ENCODE assay signal across 8 mouse cellular contexts in genomic region chr11:116027756-116028155, GRCm38 (mm10). TPM values are rescaled to one million over a fixed set of nuclear protein-coding genes. Genes with fewer than 3 reads are reported as not detected.
DNase-seq lines count a peak whose midpoint lies in the region; ATAC-seq and TF ChIP-seq lines count a peak whose summit lies in the region.

TSS of gene H3f3b (minus strand) at chr11:116027962.

- DNase-seq in cerebellum, adult 2 months, result no peak
- no peak for DNase-seq in cerebellum, adult 11 months
- DNase-seq in MEL (ENCODE audit: low read depth, low spot score), result no peak
- no peak for DNase-seq in heart, postnatal 4 days
- no peak for DNase-seq in limb, embryonic 14.5 days (ENCODE audit: low spot score)

- 86% methylated on average over 4 of the region's 4 CpGs for WGBS in cerebellum, adult 2 months
- WGBS in forebrain, embryonic 12.5 days, result 81% methylated on average over 4 of the region's 4 CpGs
- 75% methylated on average over 4 of the region's 4 CpGs for WGBS in limb, embryonic 14.5 days
- 83% methylated on average over 4 of the region's 4 CpGs for WGBS in small intestine, adult 2 months

- no peak for TF ChIP-seq CTCF in cerebellum, adult 2 months (IDR thresholded peaks at IDR 0.05; ENCODE audit: borderline replicate concordance, insufficient read depth, low read depth, low read length)
- TF ChIP-seq CTCF in MEL (IDR thresholded peaks at IDR 0.05 in 2 of 3, conservative IDR thresholded peaks at IDR 0.05 in 1 of 3; ENCODE audit: control insufficient read depth in 1 of 3, insufficient read depth in 1 of 3, low read depth in 2 of 3, low read length in 3 of 3, poor library complexity in 1 of 3, severe bottlenecking in 1 of 3), result no peak
- no peak for TF ChIP-seq CTCF in small intestine, adult 2 months (IDR thresholded peaks at IDR 0.05; ENCODE audit: extremely low read depth, insufficient read length, insufficient replicate concordance, low read depth, low read length)

- H3K4me2 ChIP-seq in forebrain, embryonic 12.5 days, result no peak within 1 kb of the TSS
- H3K4me2 ChIP-seq in limb, embryonic 14.5 days (replicated peaks; ENCODE audit: low read depth, low read length, severe bottlenecking), result no peak within 1 kb of the TSS

- no peak for TF ChIP-seq POLR2A in cerebellum, adult 2 months (IDR thresholded peaks at IDR 0.05; ENCODE audit: borderline replicate concordance, insufficient read depth, low read length)
- no peak for TF ChIP-seq POLR2A in MEL (IDR thresholded peaks at IDR 0.05; ENCODE audit: control insufficient read depth in 1 of 2, insufficient read depth in 1 of 2, low read depth in 1 of 2, low read length in 2 of 2, poor library complexity in 1 of 2)
- TF ChIP-seq POLR2A in limb, embryonic 14.5 days (IDR thresholded peaks at IDR 0.05; ENCODE audit: borderline replicate concordance, extremely low read depth, insufficient read depth, insufficient read length), result no peak
- TF ChIP-seq POLR2A in small intestine, adult 2 months (IDR thresholded peaks at IDR 0.05; ENCODE audit: low read depth, low read length), result no peak

- H3K4me1 ChIP-seq in cerebellum, adult 2 months (ENCODE audit: control insufficient read depth, insufficient read depth, low read length), result peaks cover 12% of the 10 kb centered on the region
- peaks cover 11 to 27% of the 10 kb centered on the region in 2 experiments; a peak in 3 of 4 replicates for H3K4me1 ChIP-seq in MEL (ENCODE audit: control insufficient read depth in 1 of 2, insufficient read depth in 2 of 2, low read length in 2 of 2)
- H3K4me1 ChIP-seq in forebrain, embryonic 12.5 days, result peaks cover 19% of the 10 kb centered on the region
- H3K4me1 ChIP-seq in limb, embryonic 14.5 days (ENCODE audit: control insufficient read depth, insufficient read depth, low read length), result peaks cover 8% of the 10 kb centered on the region
- peaks cover 3% of the 10 kb centered on the region; the same call in 1 of the 2 replicates for H3K4me1 ChIP-seq in small intestine, adult 2 months (ENCODE audit: control insufficient read depth, insufficient read depth, insufficient read length, low read length)

- H3K27ac ChIP-seq in cerebellum, adult 2 months (ENCODE audit: insufficient read depth, low read length), result no peak within 1 kb of the TSS
- no peak within 1 kb of the TSS for H3K27ac ChIP-seq in MEL (ENCODE audit: control insufficient read depth, low read depth, low read length)
- H3K27ac ChIP-seq in forebrain, embryonic 12.5 days, result no peak within 1 kb of the TSS
- H3K27ac ChIP-seq in limb, embryonic 14.5 days (replicated peaks; ENCODE audit: low read depth, low read length), result no peak within 1 kb of the TSS
- no peak within 1 kb of the TSS for H3K27ac ChIP-seq in small intestine, adult 2 months (ENCODE audit: insufficient read depth, low read depth, low read length)

- H3K79me2 ChIP-seq in MEL (ENCODE audit: control insufficient read depth, insufficient read depth, low read length, poor library complexity), result peaks cover 36% of the 10 kb centered on the region

- no peak within 1 kb of the TSS for H3K4me3 ChIP-seq in cerebellum, adult 2 months (replicated peaks; ENCODE audit: insufficient read depth, low read depth, low read length)
- no peak within 1 kb of the TSS for H3K4me3 ChIP-seq in MEL (ENCODE audit: control insufficient read depth in 1 of 2, insufficient read depth in 1 of 2, low read depth in 2 of 2, low read length in 2 of 2)
- H3K4me3 ChIP-seq in forebrain, embryonic 12.5 days (replicated peaks), result no peak within 1 kb of the TSS
- H3K4me3 ChIP-seq in limb, embryonic 14.5 days (replicated peaks; ENCODE audit: low read length), result no peak within 1 kb of the TSS
- no peak within 1 kb of the TSS for H3K4me3 ChIP-seq in small intestine, adult 2 months (ENCODE audit: low read depth, low read length)

- ATAC-seq in forebrain, embryonic 12.5 days (ENCODE audit: low FRiP score), result no peak
- ATAC-seq in limb, embryonic 14.5 days (ENCODE audit: low FRiP score, low read depth), result no peak
- no peak for ATAC-seq in frontal cortex, adult (ENCODE audit: low TSS enrichment)

- no peaks in the 10 kb centered on the region for H3K27me3 ChIP-seq in cerebellum, adult 2 months (ENCODE audit: control insufficient read depth, insufficient read depth, low read length)
- no peaks in the 10 kb centered on the region for H3K27me3 ChIP-seq in MEL (ENCODE audit: control insufficient read depth in 1 of 2, insufficient read depth in 2 of 2, low read length in 2 of 2)
- H3K27me3 ChIP-seq in forebrain, embryonic 12.5 days, result no peaks in the 10 kb centered on the region
- no peaks in the 10 kb centered on the region for H3K27me3 ChIP-seq in limb, embryonic 14.5 days (ENCODE audit: control insufficient read depth, insufficient read depth, low read length)
- H3K27me3 ChIP-seq in small intestine, adult 2 months (ENCODE audit: control insufficient read depth, insufficient read depth, low read length), result no peaks in the 10 kb centered on the region

- TF ChIP-seq EP300 in MEL (IDR thresholded peaks at IDR 0.05; ENCODE audit: low read depth in 1 of 2, low read length in 2 of 2), result no peak

- H3K9ac ChIP-seq in MEL (ENCODE audit: control insufficient read depth, low read depth, low read length, poor library complexity, severe bottlenecking), result no peak within 1 kb of the TSS
- no peak within 1 kb of the TSS for H3K9ac ChIP-seq in forebrain, embryonic 12.5 days
- H3K9ac ChIP-seq in limb, embryonic 14.5 days (ENCODE audit: low read depth, low read length, severe bottlenecking), result no peak within 1 kb of the TSS

- H3K36me3 ChIP-seq in MEL (ENCODE audit: control insufficient read depth in 1 of 2, insufficient read depth in 2 of 2, low read length in 2 of 2), result peaks cover 0 to 28% of the 10 kb centered on the region in 2 experiments; a peak in 2 of 4 replicates
- H3K36me3 ChIP-seq in forebrain, embryonic 12.5 days (replicated peaks), result no peaks in the 10 kb centered on the region
- H3K36me3 ChIP-seq in limb, embryonic 14.5 days (ENCODE audit: control insufficient read depth, insufficient read depth, low read length), result peaks cover 7% of the 10 kb centered on the region
- H3K36me3 ChIP-seq in small intestine, adult 2 months (ENCODE audit: control insufficient read depth, insufficient read depth, low read length), result peaks cover 6% of the 10 kb centered on the region

- TF ChIP-seq RAD21 in MEL (IDR thresholded peaks at IDR 0.05; ENCODE audit: low read depth, low read length), result no peak

- H3K9me3 ChIP-seq in MEL (replicated peaks; ENCODE audit: insufficient read depth, low read length), result no peaks in the 10 kb centered on the region
- no peaks in the 10 kb centered on the region for H3K9me3 ChIP-seq in forebrain, embryonic 12.5 days
- no peaks in the 10 kb centered on the region for H3K9me3 ChIP-seq in limb, embryonic 14.5 days (ENCODE audit: control insufficient read depth, low read length)

TF ChIP-seq in MEL, 35 proteins besides CTCF, POLR2A, EP300 and RAD21:
- TF ChIP-seq MXI1 (IDR thresholded peaks at IDR 0.05; ENCODE audit: low read depth, low read length), result no peak
- no peak for TF ChIP-seq ZC3H11A (IDR thresholded peaks at IDR 0.05; ENCODE audit: low read depth, low read length)
- TF ChIP-seq GATA1 (IDR thresholded peaks at IDR 0.05; ENCODE audit: low read depth, low read length), result no peak
- no peak for TF ChIP-seq ETS1 (IDR thresholded peaks at IDR 0.05; ENCODE audit: low read depth, low read length)
- TF ChIP-seq ELF1 (IDR thresholded peaks at IDR 0.05; ENCODE audit: low read depth, low read length), result no peak
- TF ChIP-seq ZNF384 (IDR thresholded peaks at IDR 0.05; ENCODE audit: low read depth, low read length), result no peak
- no peak for TF ChIP-seq TAL1 (IDR thresholded peaks at IDR 0.05; ENCODE audit: low read length)

RNA-seq across cellular contexts. Expression of gene H3f3b, which starts in this region (rescaled TPM):
- polyA plus RNA-seq in cerebellum, adult 2 months (2012; rRNA removed), result 456 and 541 TPM in 2 replicates
- 451 and 498 TPM in 2 replicates for total RNA-seq in MEL (2012; rRNA removed)
- polyA plus RNA-seq in MEL (2012; ENCODE audit: insufficient read depth in 1 of 2, insufficient read length in 2 of 2, low read depth in 1 of 2, low replicate concordance in 2 of 2, missing spikeins in 1 of 2), result 100 to 1,000 TPM in 1 of 2 experiments, 10 to 100 TPM in 1; 96.6 to 767 TPM
- polyA plus RNA-seq in forebrain, embryonic 12.5 days (2016; fragmentation: Nextera tagmentation; extraction: Ambion mirVana), result 2,341 and 2,432 TPM in 2 replicates
- 100 to 1,000 TPM; 466 to 502 TPM for total RNA-seq in heart, postnatal 4 days (2021)
- 871 and 951 TPM in 2 replicates for polyA plus RNA-seq in limb, embryonic 14.5 days (2012; rRNA removed)
- polyA plus RNA-seq in limb, embryonic 14.5 days (2014; fragmentation: Nextera tagmentation; extraction: Ambion mirVana), result 1,919 and 2,014 TPM in 2 replicates
- polyA plus RNA-seq in small intestine, adult 2 months (2012; rRNA removed), result 48.6 and 118 TPM in 2 replicates
